Mouse (Mus musculus): ENCODE results near the gene Sgcg.

DNA sequence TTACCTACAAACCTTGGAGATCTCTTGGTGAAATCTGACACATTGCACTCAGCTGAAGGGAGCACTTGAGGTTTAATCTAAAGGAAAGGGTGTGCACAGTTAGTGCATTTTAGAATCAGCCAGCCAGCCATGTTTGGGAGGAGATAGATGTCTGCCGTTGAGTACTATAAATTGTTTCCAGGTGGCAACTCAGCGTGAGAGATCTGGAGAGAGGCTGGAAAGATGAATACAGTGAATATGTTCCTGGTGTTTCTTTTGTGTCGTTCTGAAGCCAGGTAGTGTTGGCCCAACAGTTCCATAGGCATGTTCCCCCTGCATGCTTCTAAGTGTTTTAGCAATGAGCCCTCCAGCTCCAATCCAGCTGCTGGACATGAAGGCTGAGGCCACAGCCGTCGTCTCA lies 37.1 kb downstream of the Sgcg start:
- TF ChIP-seq CTCF (conservative IDR thresholded peaks at IDR 0.05; ENCODE audit: low read length) (no peak), POU5F1 (IDR thresholded peaks at IDR 0.05; ENCODE audit: borderline replicate concordance, low read length) (no peak), NANOG (IDR thresholded peaks at IDR 0.05; ENCODE audit: borderline replicate concordance, low read length) (no peak)
